Mouse (Mus musculus): ENCODE measurements around the gene Cep131. TPM values are rescaled to one million over a fixed set of nuclear protein-coding genes. Genes with fewer than 3 reads are reported as not detected.

Cep131 gene
- polyA plus RNA-seq, 1 experiment from 2014 or later = 51.9 TPM

GRCm38 (mm10) chr11:120030145-120030901 is 56.3 kb downstream of the Cep131 start:
- 41% methylated on average over 10 of the region's 10 CpGs for WGBS
- no peaks in the 10 kb centered on the region for H3K9me3 ChIP-seq (ENCODE audit: control insufficient read depth, low read length)
- no peak overlapping the region for H3K27ac ChIP-seq (ENCODE audit: low read depth, low read length)
- H3K9ac ChIP-seq (ENCODE audit: low read length) = no peak overlapping the region
- H3K27me3 ChIP-seq (ENCODE audit: control insufficient read depth, insufficient read depth, low read length) = no peaks in the 10 kb centered on the region
- no peak overlapping the region for H3K4me3 ChIP-seq (ENCODE audit: low read depth, low read length)
- H3K4me2 ChIP-seq (ENCODE audit: low read depth, low read length, severe bottlenecking) = no peak overlapping the region
- H3K36me3 ChIP-seq (ENCODE audit: control insufficient read depth, insufficient read depth, low read length) = no peaks in the 10 kb centered on the region
- 0 out of 2 replicates have a peak, but pooled peaks cover 2% of the 10 kb centered on the region for H3K4me1 ChIP-seq (replicated peaks; ENCODE audit: control insufficient read depth, insufficient read depth, low read length)
- ATAC-seq (replicated peaks; ENCODE audit: low FRiP score) (peak; percentile 66), DNase-seq (ENCODE audit: low spot score) (peak; percentile 77)

- H3K36me3 ChIP-seq (ENCODE audit: control insufficient read depth, insufficient read depth, low read length) = no peaks in the 10 kb centered on the region
- no peaks in the 10 kb centered on the region for H3K27me3 ChIP-seq (ENCODE audit: control insufficient read depth, insufficient read depth, low read length)
- 0 out of 2 replicates have a peak, but pooled peaks cover 2% of the 10 kb centered on the region for H3K4me1 ChIP-seq (replicated peaks; ENCODE audit: control insufficient read depth, insufficient read depth, low read length)
- H3K27ac ChIP-seq (ENCODE audit: low read depth, low read length) = no peak overlapping the region
- H3K9me3 ChIP-seq (ENCODE audit: control insufficient read depth, low read length) = no peaks in the 10 kb centered on the region
- DNase-seq (ENCODE audit: low spot score) (no peak), ATAC-seq (replicated peaks; ENCODE audit: low FRiP score) (no peak)
- H3K4me3 ChIP-seq (ENCODE audit: low read depth, low read length) = no peak overlapping the region
- WGBS = 52% methylated on average over 9 of the region's 9 CpGs
- no peak overlapping the region for H3K4me2 ChIP-seq (ENCODE audit: low read depth, low read length, severe bottlenecking)
- no peak overlapping the region for H3K9ac ChIP-seq (ENCODE audit: low read length)
Observed at GRCm38 (mm10) chr11:120029431-120030144, 57.0 kb downstream of the Cep131 start.

DNA sequence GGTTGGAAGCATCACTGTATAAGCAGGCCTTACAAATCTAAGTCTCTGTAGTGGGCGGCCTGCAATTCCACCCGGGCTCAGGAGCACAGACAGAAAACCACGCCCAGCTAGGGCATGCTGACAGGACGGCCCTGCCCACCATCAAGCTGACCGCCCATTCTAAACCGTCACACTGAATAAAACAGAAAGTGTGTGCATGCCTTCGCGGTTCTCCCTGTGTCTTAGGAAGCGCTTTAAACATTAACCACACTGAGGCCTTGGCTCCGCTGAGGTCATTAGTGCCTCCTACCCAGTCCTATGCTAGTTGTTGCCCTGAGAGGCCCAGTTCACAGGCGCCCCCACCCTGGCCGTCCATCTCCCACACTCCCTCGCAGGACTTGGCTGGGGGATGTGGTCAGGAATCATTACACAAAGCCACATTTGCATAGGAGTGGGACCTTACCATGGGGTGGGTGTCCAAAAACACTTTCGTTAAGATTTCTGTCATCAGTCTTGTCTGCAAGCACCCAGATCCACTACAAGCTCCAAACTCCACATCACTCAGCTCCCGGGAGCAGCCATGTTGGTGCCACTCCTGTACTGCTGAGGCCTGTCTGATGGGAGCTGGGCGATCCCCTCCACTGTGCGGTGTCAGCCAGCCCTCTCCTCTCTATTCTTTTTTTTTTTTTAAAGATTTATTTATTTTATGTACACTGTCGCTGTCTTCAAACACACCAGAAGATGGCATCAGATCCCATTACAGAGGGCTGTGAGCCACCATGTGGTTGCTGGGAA is 58.1 kb downstream of the Cep131 start:
- no peak for DNase-seq (ENCODE audit: low spot score)
- H3K9ac ChIP-seq (ENCODE audit: low read length) = no peak overlapping the region
- H3K36me3 ChIP-seq (ENCODE audit: control insufficient read depth, insufficient read depth, low read length) = no peaks in the 10 kb centered on the region
- H3K27me3 ChIP-seq (ENCODE audit: control insufficient read depth, insufficient read depth, low read length) = no peaks in the 10 kb centered on the region
- ATAC-seq (replicated peaks; ENCODE audit: low FRiP score) = no peak
- no peak overlapping the region for H3K4me3 ChIP-seq (ENCODE audit: low read depth, low read length)
- 81% methylated on average over 18 of the region's 18 CpGs for WGBS
- no peaks in the 10 kb centered on the region for H3K4me1 ChIP-seq (replicated peaks; ENCODE audit: control insufficient read depth, insufficient read depth, low read length)
- no peaks in the 10 kb centered on the region for H3K9me3 ChIP-seq (ENCODE audit: control insufficient read depth, low read length)
- no peak overlapping the region for H3K27ac ChIP-seq (ENCODE audit: low read depth, low read length)
- H3K4me2 ChIP-seq (ENCODE audit: low read depth, low read length, severe bottlenecking) = no peak overlapping the region

- Histone ChIP-seq H3K27ac (ENCODE audit: low read depth, low read length) (no peak overlapping the region), H3K9ac (ENCODE audit: low read length) (no peak overlapping the region), H3K4me3 (ENCODE audit: low read depth, low read length) (no peak overlapping the region), H3K36me3 (ENCODE audit: control insufficient read depth, insufficient read depth, low read length) (no peaks in the 10 kb centered on the region), H3K27me3 (ENCODE audit: control insufficient read depth, insufficient read depth, low read length) (no peaks in the 10 kb centered on the region), H3K4me1 (replicated peaks; ENCODE audit: control insufficient read depth, insufficient read depth, low read length) (peaks cover 5% of the 10 kb centered on the region), H3K9me3 (ENCODE audit: control insufficient read depth, low read length) (no peaks in the 10 kb centered on the region), H3K4me2 (ENCODE audit: low read depth, low read length, severe bottlenecking) (no peak overlapping the region)
- no peak for ATAC-seq (replicated peaks; ENCODE audit: low FRiP score)
- DNase-seq (ENCODE audit: low spot score) = no peak
- 78% methylated on average over 3 of the region's 3 CpGs for WGBS
Observed at GRCm38 (mm10) chr11:120026941-120027340, 59.7 kb downstream of the Cep131 start.

DNA sequence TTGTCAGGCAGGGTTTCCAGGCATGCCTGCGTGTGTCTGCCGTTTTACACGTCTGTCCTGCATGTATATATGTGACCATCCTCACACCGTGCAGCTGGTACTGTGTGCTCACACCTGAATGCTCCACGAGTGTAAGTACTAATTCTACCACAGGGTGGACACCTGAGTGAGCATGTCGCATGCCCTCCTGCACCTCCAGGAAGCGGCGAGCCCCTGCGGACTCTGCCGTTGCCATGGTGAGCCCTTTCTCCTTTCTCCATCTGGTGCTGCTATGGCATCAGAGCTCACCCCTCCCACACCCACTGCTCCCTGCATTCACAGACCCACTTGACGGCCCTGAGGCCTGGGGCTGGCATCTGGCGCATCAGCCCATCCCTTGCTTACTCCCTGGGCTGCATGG is 63.8 kb downstream of the Cep131 start:
- no peaks in the 10 kb centered on the region for H3K36me3 ChIP-seq (ENCODE audit: control insufficient read depth, insufficient read depth, low read length)
- no peak overlapping the region; the same call in 1 of the 2 replicates for H3K4me2 ChIP-seq (ENCODE audit: low read depth, low read length, severe bottlenecking)
- peaks cover 11% of the 10 kb centered on the region for H3K4me1 ChIP-seq (replicated peaks; ENCODE audit: control insufficient read depth, insufficient read depth, low read length)
- DNase-seq (ENCODE audit: low spot score) (peak; percentile 63), ATAC-seq (replicated peaks; ENCODE audit: low FRiP score) (0 out of 2 replicates have a peak, but pooled peaks have one; percentile 27)
- no peak overlapping the region; the same call in 1 of the 2 replicates for H3K9ac ChIP-seq (ENCODE audit: low read length)
- H3K27ac ChIP-seq (ENCODE audit: low read depth, low read length) = no peak overlapping the region
- no peak overlapping the region for H3K4me3 ChIP-seq (ENCODE audit: low read depth, low read length)
- H3K27me3 ChIP-seq (ENCODE audit: control insufficient read depth, insufficient read depth, low read length) = no peaks in the 10 kb centered on the region
- WGBS = 63% methylated on average over 12 of the region's 12 CpGs
- H3K9me3 ChIP-seq (ENCODE audit: control insufficient read depth, low read length) = no peaks in the 10 kb centered on the region

DNA sequence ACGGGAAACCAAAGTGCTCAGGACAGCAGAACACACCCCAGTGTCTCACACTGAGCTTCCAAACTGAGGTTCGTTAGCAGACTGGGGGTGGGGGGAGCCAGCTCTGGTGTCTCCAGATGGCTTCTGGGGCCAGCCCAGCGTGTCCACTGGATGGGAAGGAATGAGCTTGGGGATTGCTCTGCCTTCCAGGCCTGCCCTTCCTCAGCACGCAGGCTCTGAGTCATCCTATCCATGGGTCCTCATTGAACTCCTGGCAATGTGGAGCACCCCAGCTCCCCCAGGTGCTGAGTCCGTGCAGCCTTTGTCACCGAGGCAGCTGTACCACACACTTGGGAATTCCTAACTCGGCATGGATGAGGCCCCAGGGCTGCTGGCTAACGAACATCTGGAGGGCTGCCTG is 64.4 kb downstream of the Cep131 start:
- Histone ChIP-seq H3K36me3 (ENCODE audit: control insufficient read depth, insufficient read depth, low read length) (no peaks in the 10 kb centered on the region), H3K4me3 (ENCODE audit: low read depth, low read length) (no peak overlapping the region), H3K4me1 (replicated peaks; ENCODE audit: control insufficient read depth, insufficient read depth, low read length) (peaks cover 11% of the 10 kb centered on the region), H3K9me3 (ENCODE audit: control insufficient read depth, low read length) (no peaks in the 10 kb centered on the region), H3K27ac (ENCODE audit: low read depth, low read length) (no peak overlapping the region), H3K9ac (ENCODE audit: low read length) (no peak overlapping the region), H3K4me2 (ENCODE audit: low read depth, low read length, severe bottlenecking) (no peak overlapping the region), H3K27me3 (ENCODE audit: control insufficient read depth, insufficient read depth, low read length) (no peaks in the 10 kb centered on the region)
- DNase-seq (ENCODE audit: low spot score) = peak; percentile 55
- no peak for ATAC-seq (replicated peaks; ENCODE audit: low FRiP score)
- 48% methylated on average over 8 of the region's 8 CpGs for WGBS

GRCm38 (mm10) chr11:120021367-120021766 is 65.3 kb downstream of the Cep131 start:
- H3K27ac ChIP-seq (ENCODE audit: low read depth, low read length) = no peak overlapping the region
- H3K27me3 ChIP-seq (ENCODE audit: control insufficient read depth, insufficient read depth, low read length) = no peaks in the 10 kb centered on the region
- no peaks in the 10 kb centered on the region for H3K9me3 ChIP-seq (ENCODE audit: control insufficient read depth, low read length)
- H3K9ac ChIP-seq (ENCODE audit: low read length) = no peak overlapping the region
- ATAC-seq (replicated peaks; ENCODE audit: low FRiP score) (no peak), DNase-seq (ENCODE audit: low spot score) (no peak)
- 91% methylated on average over 16 of the region's 16 CpGs for WGBS
- no peak overlapping the region for H3K4me2 ChIP-seq (ENCODE audit: low read depth, low read length, severe bottlenecking)
- H3K36me3 ChIP-seq (ENCODE audit: control insufficient read depth, insufficient read depth, low read length) = no peaks in the 10 kb centered on the region
- peaks cover 11% of the 10 kb centered on the region for H3K4me1 ChIP-seq (replicated peaks; ENCODE audit: control insufficient read depth, insufficient read depth, low read length)
- H3K4me3 ChIP-seq (ENCODE audit: low read depth, low read length) = no peak overlapping the region

DNA sequence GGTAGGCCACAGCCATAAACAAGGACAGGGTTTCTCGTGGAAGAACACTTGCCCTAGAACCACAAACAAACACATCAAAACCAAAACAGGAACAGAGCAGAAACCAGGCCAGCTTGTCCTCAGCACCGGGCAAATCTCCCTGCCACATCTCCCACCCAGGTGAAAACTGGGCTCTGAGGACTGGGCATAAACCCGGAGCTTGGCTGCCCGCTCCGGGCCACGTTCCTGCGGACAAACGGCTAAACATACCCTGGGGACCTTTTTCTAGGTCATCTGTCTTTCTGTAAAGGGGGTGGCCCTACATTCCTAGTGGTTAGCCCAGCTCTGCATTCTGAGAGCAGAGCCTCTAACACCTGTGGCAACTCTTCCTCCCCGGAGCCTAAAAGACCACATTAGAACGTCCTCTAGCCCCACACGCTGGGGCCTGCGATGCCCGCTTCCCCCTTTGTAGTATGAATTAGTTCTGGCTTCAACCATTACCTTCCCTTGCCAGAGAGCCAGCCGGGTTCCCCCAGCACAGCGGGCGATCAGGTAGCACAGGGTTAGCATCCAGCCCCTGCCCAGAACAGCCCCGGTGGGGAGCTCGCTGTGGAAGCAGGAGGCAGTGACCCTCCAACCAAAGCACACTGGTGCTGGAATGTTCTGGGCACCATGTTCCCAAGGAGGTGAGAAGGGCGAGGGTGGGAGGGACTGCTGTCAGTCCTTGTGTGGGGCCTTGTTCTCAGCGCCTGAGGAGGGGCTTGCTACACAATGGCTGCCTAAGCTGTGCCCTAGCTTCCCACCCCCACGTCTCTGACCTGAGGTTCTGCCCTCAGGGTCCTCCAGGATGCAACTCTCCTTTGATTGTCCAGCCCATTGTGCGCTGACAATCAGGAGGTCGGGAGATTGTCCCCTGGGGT is 66.8 kb downstream of the Cep131 start:
- Histone ChIP-seq H3K4me1 (replicated peaks; ENCODE audit: control insufficient read depth, insufficient read depth, low read length) (peaks cover 11% of the 10 kb centered on the region), H3K9ac (ENCODE audit: low read length) (peak overlapping the region; percentile 23; the same call in 1 of the 2 replicates), H3K9me3 (ENCODE audit: control insufficient read depth, low read length) (no peaks in the 10 kb centered on the region), H3K27me3 (ENCODE audit: control insufficient read depth, insufficient read depth, low read length) (no peaks in the 10 kb centered on the region), H3K4me3 (ENCODE audit: low read depth, low read length) (no peak overlapping the region), H3K27ac (ENCODE audit: low read depth, low read length) (no peak overlapping the region), H3K36me3 (ENCODE audit: control insufficient read depth, insufficient read depth, low read length) (no peaks in the 10 kb centered on the region), H3K4me2 (ENCODE audit: low read depth, low read length, severe bottlenecking) (no peak overlapping the region)
- no peak for ATAC-seq (replicated peaks; ENCODE audit: low FRiP score)
- no peak for DNase-seq (ENCODE audit: low spot score)
- 55% methylated on average over 23 of the region's 23 CpGs for WGBS

All from forebrain, embryonic 11.5 days (tissue).